Mouse (Mus musculus) ES-E14 (cell line): ENCODE measurements around the gene Nyap2. TPM values are rescaled to one million over a fixed set of nuclear protein-coding genes. Genes with fewer than 3 reads are reported as not detected.

Experiments used
- DNase-seq: peaks from one replicate; pipeline ENCODE4 v3.0.0-alpha.2; 2013; ENCODE audit warnings: low read depth, low spot score
- H3K27ac ChIP-seq: 2 replicates; pipeline ENCODE4 v1.5.1; 2012; ENCODE audit warnings: low read depth, mild to moderate bottlenecking, low read length, moderate library complexity, mixed read lengths; ENCODE audit not compliant: poor library complexity, insufficient read depth, severe bottlenecking
- H3K36me3 ChIP-seq: 2 replicates; pipeline ENCODE4 v1.6.1; 2012; ENCODE audit warnings: mild to moderate bottlenecking, low read length, moderate library complexity, mixed read lengths; ENCODE audit not compliant: control insufficient read depth, poor library complexity, insufficient read depth, severe bottlenecking
- H3K4me1 ChIP-seq, 2 experiments: fragments of 150-350 bp in 1 of 2; sonication (generic) in 1 of 2; 2 replicates each; pipeline ENCODE4 v1.6.1; 2012; ENCODE audit warnings: low read length in 2 of 2, mild to moderate bottlenecking in 1 of 2, mixed read lengths in 1 of 2; ENCODE audit not compliant: control insufficient read depth in 2 of 2, insufficient read depth in 2 of 2, poor library complexity in 1 of 2
- H3K4me3 ChIP-seq, 2 experiments: fragments of 150-350 bp in 1 of 2; sonication (generic) in 1 of 2; 2 replicates each; pipeline ENCODE4 v1.5.1; 2012; ENCODE audit warnings: low read length in 2 of 2, low read depth in 1 of 2, mild to moderate bottlenecking in 1 of 2, mixed read lengths in 1 of 2; ENCODE audit not compliant: insufficient read depth in 1 of 2, poor library complexity in 1 of 2, severe bottlenecking in 1 of 2
- H3K9ac ChIP-seq: 2 replicates; pipeline ENCODE4 v1.6.1; 2012; ENCODE audit warnings: low read depth, mild to moderate bottlenecking, low read length, mixed read lengths; ENCODE audit not compliant: poor library complexity, insufficient read depth, severe bottlenecking
- H3K9me3 ChIP-seq: fragments of 150-350 bp; sonication (generic); 2 replicates; pipeline ENCODE4 v1.6.1; 2012; ENCODE audit warnings: low read depth, mild to moderate bottlenecking, low read length; ENCODE audit not compliant: control insufficient read depth, insufficient read depth
- CHD2 ChIP-seq: IDR thresholded peaks from 2 replicates; pipeline ENCODE4 v1.6.1; 2014; ENCODE audit warnings: mild to moderate bottlenecking, low read depth, low read length, inconsistent platforms
- HCFC1 ChIP-seq: IDR thresholded peaks from 2 replicates; pipeline ENCODE4 v1.6.1; 2012; ENCODE audit warnings: low read length, inconsistent platforms, borderline replicate concordance; ENCODE audit not compliant: insufficient read depth
- MAFK ChIP-seq: IDR thresholded peaks from 2 replicates; pipeline ENCODE4 v1.6.1; 2014; ENCODE audit warnings: mild to moderate bottlenecking, low read depth, low read length, inconsistent platforms; ENCODE audit not compliant: insufficient read depth
- ZC3H11A ChIP-seq: IDR thresholded peaks from 2 replicates; pipeline ENCODE4 v1.6.1; 2012; ENCODE audit warnings: low read depth, mild to moderate bottlenecking, inconsistent platforms, low read length, borderline replicate concordance
- ZNF384 ChIP-seq: IDR thresholded peaks from 2 replicates; pipeline ENCODE4 v1.6.1; 2012; ENCODE audit warnings: low read depth, low read length, inconsistent platforms
- in situ Hi-C, 2 experiments: fragments of 600-800 bp; cut with MboI; formaldehyde crosslinking; loops; one replicate each; pipeline ENCODE4 v1.15.1; 2025; ENCODE audit warnings: low sequenced_read_pairs in 2 of 2, inconsistent platforms in 1 of 2; ENCODE audit not compliant: unreplicated experiment in 2 of 2
- total RNA-seq: library from RNA; depleted of rRNA; stranded (reverse); fragments of 300-350 nt; gene quantifications from 2 replicates; pipeline ENCODE4 v1.2.3, GENCODE M21; 2012

Gene Nyap2
- total RNA-seq, 1 experiment = not detected

DNA sequence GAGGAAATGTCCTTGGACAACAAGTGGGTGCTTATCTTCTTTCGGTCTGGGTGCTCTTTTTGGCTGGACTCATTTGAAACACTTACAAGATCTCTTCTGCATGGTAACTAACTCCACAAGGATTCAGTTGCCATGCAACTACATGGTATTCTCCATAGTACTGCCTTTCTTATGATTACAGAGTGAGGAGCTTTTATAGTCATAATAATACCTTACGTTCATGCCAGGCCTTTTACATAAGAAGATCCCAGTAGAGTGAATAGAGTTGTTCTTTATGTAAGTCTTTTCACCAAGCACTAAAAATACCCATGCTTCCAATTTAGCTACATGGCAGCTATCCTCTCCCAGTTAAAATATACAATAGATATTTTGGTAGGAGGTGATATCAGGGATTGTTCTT is 13.9 kb upstream of the Nyap2 start:
- in situ Hi-C loops = no loop called here
- Histone ChIP-seq H3K4me3 (no peak overlapping the region), H3K27ac (no peak overlapping the region), H3K36me3 (no peaks in the 10 kb centered on the region), H3K9me3 (no peaks in the 10 kb centered on the region), H3K4me1 (no peaks in the 10 kb centered on the region), H3K9ac (no peak overlapping the region)
- no peak for TF ChIP-seq HCFC1
- no peak for TF ChIP-seq MAFK
- TF ChIP-seq ZC3H11A = no peak
- TF ChIP-seq ZNF384 = no peak
- no peak for TF ChIP-seq CHD2
- no peak for DNase-seq

DNA sequence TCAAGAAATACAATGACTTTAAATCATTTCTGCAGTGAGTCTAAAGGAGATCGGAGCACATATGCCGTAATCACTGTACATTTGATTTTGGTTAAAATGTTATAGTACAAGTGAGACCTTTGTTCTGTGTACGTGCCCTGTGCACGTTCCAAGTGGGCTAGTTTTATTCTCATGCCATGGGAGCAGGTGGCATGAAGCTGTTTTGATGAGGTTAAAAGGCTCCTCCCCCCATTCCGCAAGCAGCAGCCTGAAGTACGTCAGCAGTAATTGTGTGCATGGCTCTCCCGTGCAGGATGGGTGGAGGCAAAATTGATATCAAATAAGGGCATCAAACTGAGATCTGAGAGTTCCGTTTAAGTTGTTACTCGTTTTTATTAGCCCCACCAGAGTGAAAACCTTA is 491 bp upstream of the Nyap2 start:
- no peaks in the 10 kb centered on the region for H3K4me1 ChIP-seq
- H3K9me3 ChIP-seq = no peaks in the 10 kb centered on the region
- no peak overlapping the region for H3K9ac ChIP-seq
- H3K36me3 ChIP-seq = no peaks in the 10 kb centered on the region
- H3K27ac ChIP-seq = no peak overlapping the region
- in situ Hi-C loops = no loop called here
- H3K4me3 ChIP-seq = no peak overlapping the region
- no peak for TF ChIP-seq HCFC1
- TF ChIP-seq ZNF384 = no peak
- no peak for TF ChIP-seq CHD2
- TF ChIP-seq ZC3H11A = no peak
- no peak for TF ChIP-seq MAFK
- DNase-seq = no peak

GRCm38 (mm10) chr1:81077665-81078314 is 1.0 kb downstream of the Nyap2 start:
- H3K9me3 ChIP-seq = no peaks in the 10 kb centered on the region
- in situ Hi-C loops = no loop called here
- no peaks in the 10 kb centered on the region for H3K36me3 ChIP-seq
- no peak for DNase-seq
- no peak for TF ChIP-seq ZNF384
- no peak for TF ChIP-seq CHD2
- no peak for TF ChIP-seq MAFK
- no peak for TF ChIP-seq ZC3H11A
- TF ChIP-seq HCFC1 = no peak
- no peaks in the 10 kb centered on the region for H3K4me1 ChIP-seq
- no peak overlapping the region for H3K4me3 ChIP-seq
- no peak overlapping the region for H3K9ac ChIP-seq
- no peak overlapping the region for H3K27ac ChIP-seq

DNA sequence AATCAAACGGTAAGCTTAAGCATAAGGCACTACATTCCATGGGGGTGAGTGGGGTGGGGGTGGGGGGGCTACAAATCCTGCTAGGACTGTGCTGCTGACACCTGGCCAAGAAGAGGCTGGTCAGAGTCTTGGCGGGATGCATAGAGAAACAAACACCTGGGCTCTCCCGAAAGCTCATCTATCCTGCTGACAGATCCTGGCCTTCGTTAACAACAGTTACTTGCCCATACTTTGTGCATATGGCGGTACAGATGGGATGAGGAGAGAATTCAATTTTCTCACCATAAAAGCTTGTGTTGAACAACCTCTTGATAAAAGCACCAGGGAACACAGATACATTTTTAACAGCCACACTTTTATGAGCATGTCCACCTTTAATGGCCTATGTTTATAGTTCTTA is 10.7 kb downstream of the Nyap2 start:
- no peaks in the 10 kb centered on the region for H3K4me1 ChIP-seq
- no peak for DNase-seq
- no peak overlapping the region for H3K4me3 ChIP-seq
- no peak overlapping the region for H3K9ac ChIP-seq
- H3K27ac ChIP-seq = no peak overlapping the region
- H3K36me3 ChIP-seq = no peaks in the 10 kb centered on the region
- TF ChIP-seq CHD2 (no peak), ZC3H11A (no peak), MAFK (no peak), ZNF384 (no peak), HCFC1 (no peak)
- in situ Hi-C loops = no loop called here
- no peaks in the 10 kb centered on the region for H3K9me3 ChIP-seq

GRCm38 (mm10) chr1:81090400-81090799 is 13.7 kb downstream of the Nyap2 start:
- Histone ChIP-seq H3K9ac (no peak overlapping the region), H3K27ac (no peak overlapping the region), H3K4me3 (no peak overlapping the region), H3K9me3 (no peaks in the 10 kb centered on the region), H3K4me1 (no peaks in the 10 kb centered on the region), H3K36me3 (no peaks in the 10 kb centered on the region)
- in situ Hi-C loops = no loop called here
- DNase-seq = no peak
- no peak for TF ChIP-seq ZC3H11A
- no peak for TF ChIP-seq ZNF384
- TF ChIP-seq MAFK = no peak
- no peak for TF ChIP-seq HCFC1
- TF ChIP-seq CHD2 = no peak
